Mouse (Mus musculus) C2C12 (cell line): ENCODE data around the gene Cux1. TPM values are rescaled to one million over a fixed set of nuclear protein-coding genes. Genes with fewer than 3 reads are reported as not detected.

Experiments
- H3K27me3 ChIP-seq: one replicate; pipeline ENCODE4 v1.6.1; 2011; ENCODE audit not compliant: control insufficient read depth, insufficient read depth, insufficient read length
- H3K36me3 ChIP-seq: one replicate; pipeline ENCODE4 v1.6.1; 2011; ENCODE audit not compliant: control insufficient read depth, insufficient read depth
- H3K4me3 ChIP-seq: one replicate; pipeline ENCODE4 v1.5.1; 2011; ENCODE audit warnings: mild to moderate bottlenecking, control low read depth; ENCODE audit not compliant: poor library complexity, insufficient read depth, severe bottlenecking
- H3K79me2 ChIP-seq: one replicate; pipeline ENCODE4 v1.6.1; 2011; ENCODE audit not compliant: control insufficient read depth, insufficient read depth
- H3K79me3 ChIP-seq: one replicate; pipeline ENCODE4 v1.6.1; 2011; ENCODE audit warnings: low read depth, control low read depth
- H3ac ChIP-seq: one replicate; pipeline ENCODE3; 2011; ENCODE audit warnings: low read depth; ENCODE audit not compliant: control insufficient read depth, insufficient read length
- CEBPB ChIP-seq: IDR thresholded peaks from one replicate; pipeline ENCODE4 v1.6.1; 2011; ENCODE audit warnings: low read depth, mild to moderate bottlenecking, control low read depth, moderate library complexity
- CTCF ChIP-seq: IDR thresholded peaks from one replicate; pipeline ENCODE4 v1.5.1; 2011; ENCODE audit not compliant: control insufficient read depth, insufficient read depth, insufficient read length
- FOSL1 ChIP-seq: IDR thresholded peaks from one replicate; pipeline ENCODE4 v1.8.0; 2011; ENCODE audit warnings: mild to moderate bottlenecking, low read length; ENCODE audit not compliant: poor library complexity, insufficient read depth, severe bottlenecking
- MAX ChIP-seq: IDR thresholded peaks from one replicate; pipeline ENCODE4 v1.6.1; 2011; ENCODE audit warnings: mild to moderate bottlenecking, control low read depth
- MYOD1 ChIP-seq: IDR thresholded peaks from one replicate; pipeline ENCODE4 v1.6.1; 2011; ENCODE audit warnings: low read depth; ENCODE audit not compliant: control insufficient read depth, insufficient read length
- MYOG ChIP-seq: IDR thresholded peaks from one replicate; pipeline ENCODE4 v1.6.1; 2011; ENCODE audit not compliant: control insufficient read depth, insufficient read length; ENCODE audit errors: extremely low read depth
- USF1 ChIP-seq: IDR thresholded peaks from one replicate; pipeline ENCODE4 v1.6.1; 2011; ENCODE audit warnings: low read depth, mild to moderate bottlenecking, control low read depth, moderate library complexity
- polyA plus RNA-seq: library from polyadenylated mRNA; unstranded; fragments of >200 nt; fragmentation: generic; extraction: Trizol; gene quantifications from one replicate; pipeline ENCODE4 v1.2.1, GENCODE M21; 2012; ENCODE audit warnings: missing spikeins

Gene Cux1
- polyA plus RNA-seq, 1 experiment = 43.9 TPM

DNA sequence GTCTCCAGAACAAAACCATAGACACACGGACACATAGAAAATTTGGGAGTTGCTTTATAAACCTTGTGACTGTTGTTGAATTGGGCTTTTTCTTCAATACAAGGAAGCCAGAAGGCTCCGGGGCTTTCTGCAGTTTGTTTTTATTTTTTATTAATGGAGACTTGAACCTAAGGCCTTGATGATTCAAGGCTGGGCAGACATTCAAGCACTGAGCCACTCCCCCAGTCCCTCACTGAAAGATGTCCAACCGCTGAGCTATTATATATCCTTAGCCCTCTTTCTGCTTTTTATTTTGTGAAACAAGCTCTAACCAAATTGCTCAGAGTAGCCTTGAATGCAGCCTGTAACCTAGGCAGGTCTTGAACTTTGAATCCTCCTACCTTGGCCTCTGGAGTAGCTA lies 195.0 kb downstream of the Cux1 start:
- no peak for TF ChIP-seq FOSL1
- no peak for TF ChIP-seq MAX
- no peak for TF ChIP-seq USF1
- TF ChIP-seq CTCF = no peak
- no peak for TF ChIP-seq CEBPB
- TF ChIP-seq MYOG = no peak
- TF ChIP-seq MYOD1 = no peak
- H3ac ChIP-seq = no peak overlapping the region
- H3K36me3 ChIP-seq = peaks cover 29% of the 10 kb centered on the region
- no peak overlapping the region for H3K4me3 ChIP-seq
- no peaks in the 10 kb centered on the region for H3K27me3 ChIP-seq
- no peaks in the 10 kb centered on the region for H3K79me2 ChIP-seq
- no peaks in the 10 kb centered on the region for H3K79me3 ChIP-seq

DNA sequence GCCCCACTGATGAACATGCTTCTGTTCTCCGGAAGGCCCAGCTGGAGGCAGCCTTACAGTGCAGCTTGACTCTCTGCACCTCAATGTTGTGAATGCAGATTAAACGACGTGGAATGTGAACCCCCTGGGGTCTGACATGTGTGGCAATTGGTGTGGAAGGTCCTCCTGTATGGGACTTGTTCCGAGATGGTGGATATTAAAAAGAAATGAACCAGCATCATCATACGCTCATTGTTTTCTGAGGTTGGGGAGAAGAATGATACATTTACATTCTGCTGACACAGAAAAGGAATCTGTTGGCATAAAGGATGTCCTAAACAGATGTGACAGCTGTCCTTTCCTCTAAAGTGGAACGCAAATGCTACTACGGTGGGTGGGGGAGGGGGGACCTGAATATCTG lies 203.9 kb downstream of the Cux1 start:
- no peak overlapping the region for H3K4me3 ChIP-seq
- no peaks in the 10 kb centered on the region for H3K79me3 ChIP-seq
- H3K27me3 ChIP-seq = no peaks in the 10 kb centered on the region
- TF ChIP-seq MAX = no peak
- TF ChIP-seq FOSL1 = no peak
- TF ChIP-seq MYOD1 = no peak
- H3K79me2 ChIP-seq = no peaks in the 10 kb centered on the region
- no peak overlapping the region for H3ac ChIP-seq
- H3K36me3 ChIP-seq = peaks cover 27% of the 10 kb centered on the region

DNA sequence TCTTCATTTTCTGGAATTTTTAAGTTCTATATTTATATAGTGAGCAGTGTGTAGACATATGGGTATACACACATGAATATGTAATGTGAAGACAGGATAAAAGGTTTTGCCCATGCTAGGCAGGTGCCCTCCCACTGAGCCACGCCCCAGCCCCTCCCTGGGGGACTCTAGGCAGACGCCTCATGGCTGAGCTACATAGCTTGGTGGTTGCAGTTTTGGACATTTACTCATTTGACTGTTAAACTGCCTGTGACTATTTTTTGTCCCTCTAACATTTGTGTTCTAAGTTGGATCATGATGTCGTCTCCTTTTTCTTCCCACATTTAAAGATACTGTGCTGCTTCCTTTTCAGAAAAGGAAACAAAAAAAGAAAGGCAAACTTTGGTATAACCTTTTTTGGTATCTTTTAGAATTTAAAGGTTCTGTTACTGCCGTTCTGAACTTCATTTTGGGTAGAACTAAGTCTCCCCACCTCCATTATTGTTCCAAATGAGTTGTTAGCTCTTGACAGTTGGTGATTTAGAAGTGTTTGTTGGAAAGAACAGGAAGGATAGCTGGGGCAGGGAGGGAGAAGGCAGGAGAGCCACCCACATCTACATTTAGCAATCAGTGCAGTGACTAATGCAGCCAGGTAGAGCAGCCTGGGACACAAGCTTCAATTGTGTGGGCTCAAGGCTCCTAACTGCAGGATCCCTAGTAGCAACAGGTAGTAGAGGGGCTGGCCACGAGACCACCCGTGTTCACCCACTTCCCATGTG lies 204.6 kb downstream of the Cux1 start:
- Histone ChIP-seq H3ac (no peak overlapping the region), H3K79me2 (no peaks in the 10 kb centered on the region), H3K36me3 (peaks cover 24% of the 10 kb centered on the region), H3K79me3 (no peaks in the 10 kb centered on the region), H3K4me3 (no peak overlapping the region), H3K27me3 (no peaks in the 10 kb centered on the region)
- TF ChIP-seq MYOD1 (no peak), CEBPB (no peak), FOSL1 (no peak), USF1 (no peak), MYOG (no peak), CTCF (no peak), MAX (no peak)

DNA sequence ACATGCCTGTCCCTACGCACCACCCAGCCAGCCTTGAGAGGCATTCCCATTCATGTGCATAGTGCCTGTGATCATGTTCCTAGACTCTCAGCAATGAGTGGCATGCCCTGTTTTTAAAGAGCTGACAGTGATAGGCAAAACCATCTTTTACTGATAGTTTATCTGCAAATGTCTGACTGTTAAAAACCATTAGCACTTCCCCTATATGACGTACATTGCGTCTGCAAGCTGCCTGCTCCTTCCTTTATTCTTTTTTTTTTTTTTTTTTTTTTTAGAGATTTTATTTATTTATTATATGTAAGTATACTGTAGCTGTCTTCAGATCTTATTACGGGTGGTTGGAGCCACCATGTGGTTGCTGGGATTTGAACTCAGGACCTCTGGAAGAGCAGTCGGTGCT lies 205.3 kb downstream of the Cux1 start:
- Histone ChIP-seq H3K36me3 (peaks cover 22% of the 10 kb centered on the region), H3K79me3 (no peaks in the 10 kb centered on the region)

DNA sequence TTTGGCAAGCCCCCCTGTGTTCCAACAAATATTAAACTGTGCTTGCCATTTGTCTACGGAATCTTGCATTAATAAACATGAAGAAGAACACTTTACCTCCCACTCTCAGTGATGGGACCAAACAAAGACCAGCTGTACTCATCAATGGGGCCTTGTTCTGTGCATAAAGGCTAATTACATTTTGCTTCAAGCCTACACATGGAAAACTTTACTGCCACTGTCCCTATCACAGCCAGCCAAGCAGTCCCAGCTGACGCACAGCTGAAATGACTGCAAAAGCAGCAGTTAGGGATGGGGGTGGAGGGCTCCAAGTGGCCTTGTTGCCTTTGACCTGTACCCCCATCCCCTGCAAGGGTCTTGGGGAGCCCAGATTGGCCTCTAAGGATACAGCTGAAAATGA lies 210.1 kb downstream of the Cux1 start:
- TF ChIP-seq USF1 (no peak), CEBPB (no peak), CTCF (no peak), FOSL1 (no peak), MYOD1 (no peak), MAX (no peak), MYOG (no peak)
- Histone ChIP-seq H3K4me3 (no peak overlapping the region), H3K36me3 (peaks cover 12% of the 10 kb centered on the region), H3ac (no peak overlapping the region), H3K79me2 (no peaks in the 10 kb centered on the region), H3K27me3 (no peaks in the 10 kb centered on the region), H3K79me3 (no peaks in the 10 kb centered on the region)

More for the DNA sequence above, 205.3 kb downstream of the Cux1 start:
- Histone ChIP-seq H3K27me3 (no peaks in the 10 kb centered on the region), H3ac (no peak overlapping the region), H3K4me3 (no peak overlapping the region), H3K79me2 (no peaks in the 10 kb centered on the region)
- no peak for TF ChIP-seq MAX
- TF ChIP-seq MYOG = no peak

DNA sequence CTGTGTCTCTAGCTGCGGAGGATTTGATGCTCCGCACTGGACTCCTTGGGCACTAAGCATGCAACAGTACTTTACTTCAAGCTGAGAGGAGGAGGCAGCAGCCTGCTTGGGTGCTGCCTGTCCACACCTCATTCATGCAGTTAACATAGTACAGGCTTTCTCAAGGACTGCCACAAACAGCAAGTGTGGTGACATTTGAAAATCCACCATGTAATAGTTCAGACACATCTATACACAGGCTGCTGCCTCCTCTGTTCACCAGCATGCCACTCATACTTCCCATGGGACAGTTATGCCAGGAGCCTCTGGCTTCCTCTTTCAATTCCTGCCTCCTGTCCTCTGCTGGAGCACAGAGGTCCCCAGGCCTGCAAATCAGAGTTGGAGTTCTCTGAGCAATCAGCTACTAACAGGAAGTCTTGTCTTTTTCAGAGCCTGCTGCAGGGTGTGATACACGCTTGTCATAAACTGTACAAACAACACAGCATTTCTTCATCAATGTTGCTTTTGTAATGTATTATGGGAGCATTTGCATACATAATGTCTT lies 211.6 kb downstream of the Cux1 start:
- TF ChIP-seq FOSL1 (no peak), CEBPB (no peak), MYOG (no peak), MYOD1 (no peak), USF1 (no peak), CTCF (no peak), MAX (no peak)
- Histone ChIP-seq H3K79me2 (no peaks in the 10 kb centered on the region), H3K27me3 (no peaks in the 10 kb centered on the region), H3ac (no peak overlapping the region), H3K36me3 (peaks cover 15% of the 10 kb centered on the region), H3K79me3 (no peaks in the 10 kb centered on the region), H3K4me3 (no peak overlapping the region)
